Mouse (Mus musculus): Measurements from ENCODE around the gene Tanc1. TPM values are rescaled to one million over a fixed set of nuclear protein-coding genes. Genes with fewer than 3 reads are reported as not detected.

Tanc1 gene
- polyA plus RNA-seq, 1 experiment from 2014 or later: 58.3 TPM

DNA sequence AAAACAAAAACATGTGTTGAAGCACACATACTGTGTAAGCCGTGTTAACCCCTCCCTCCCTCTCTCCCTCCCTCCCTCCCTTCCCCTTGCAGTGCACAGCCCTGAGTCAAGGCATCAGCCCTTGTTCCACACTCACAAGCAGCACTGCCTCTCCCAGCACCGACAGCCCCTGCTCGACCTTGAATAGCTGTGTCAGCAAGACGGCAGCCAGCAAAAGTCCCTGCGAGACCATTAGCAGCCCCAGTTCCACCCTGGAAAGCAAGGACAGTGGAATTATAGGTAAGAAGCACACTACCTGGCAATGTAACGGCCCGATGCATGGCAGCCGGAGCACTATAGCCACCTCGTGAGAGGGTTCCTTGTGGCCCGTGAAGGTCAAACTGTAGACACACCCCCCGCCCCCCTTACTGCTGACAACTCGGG is 160.4 kb downstream of the Tanc1 start:
- H3K9me3 ChIP-seq (replicated peaks): no peaks in the 10 kb centered on the region
- peaks cover 67% of the 10 kb centered on the region for H3K4me1 ChIP-seq
- peaks cover 34% of the 10 kb centered on the region for H3K36me3 ChIP-seq
- H3K4me3 ChIP-seq (replicated peaks): no peak overlapping the region
- H3K27me3 ChIP-seq: no peaks in the 10 kb centered on the region
- H3K4me2 ChIP-seq: peak overlapping the region; percentile 34
- peak; percentile 87 for ATAC-seq (replicated peaks; ENCODE audit: low FRiP score)
- peak overlapping the region; percentile 90 for H3K27ac ChIP-seq
- WGBS: 20% methylated on average over 12 of the region's 12 CpGs
- H3K9ac ChIP-seq: no peak overlapping the region

DNA sequence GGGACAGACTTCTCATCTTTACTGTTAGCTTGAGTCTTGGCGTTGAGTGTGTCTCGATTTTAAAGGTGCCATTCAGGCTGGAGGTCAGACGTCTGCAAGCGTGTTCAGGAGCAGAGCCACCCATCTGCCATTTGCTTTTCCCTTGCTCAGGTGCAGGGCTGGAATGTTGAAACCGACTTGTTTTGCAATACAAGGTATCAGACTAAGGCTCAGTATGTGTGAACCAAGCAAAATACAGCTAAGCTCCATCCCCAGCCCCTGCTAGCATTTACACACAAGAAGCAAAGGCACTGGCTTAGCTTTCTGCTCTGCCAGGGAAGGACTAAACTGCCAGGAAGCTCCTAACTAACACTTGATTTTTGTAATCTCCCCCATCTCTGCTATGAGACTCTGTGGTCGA is 162.5 kb downstream of the Tanc1 start:
- H3K9me3 ChIP-seq (replicated peaks): no peaks in the 10 kb centered on the region
- peaks cover 59% of the 10 kb centered on the region for H3K4me1 ChIP-seq
- no peak for ATAC-seq (replicated peaks; ENCODE audit: low FRiP score)

DNA sequence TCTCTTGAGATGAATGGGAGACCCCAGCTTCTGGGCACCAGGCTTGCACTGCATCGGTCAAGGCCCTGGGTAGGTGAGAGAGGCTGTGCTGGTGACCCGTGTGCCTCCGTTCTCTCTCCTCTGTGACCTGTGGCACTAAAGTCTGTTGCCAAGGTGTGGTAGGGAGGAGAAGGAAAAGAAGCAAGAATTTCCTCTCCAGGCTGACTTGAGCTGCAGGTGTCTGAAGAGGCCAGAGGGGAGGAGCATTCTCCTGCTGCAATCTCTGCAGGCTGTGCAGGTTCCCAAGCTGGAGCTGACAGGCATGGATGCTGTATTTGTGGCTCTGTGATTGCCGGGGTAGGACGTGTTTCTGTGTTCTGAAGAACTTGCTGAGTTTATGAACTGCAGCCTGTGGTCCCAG is 163.3 kb downstream of the Tanc1 start:
- ATAC-seq (replicated peaks; ENCODE audit: low FRiP score): no peak
- H3K4me2 ChIP-seq: no peak overlapping the region
- WGBS: 76% methylated on average over 5 of the region's 5 CpGs
- H3K27me3 ChIP-seq: no peaks in the 10 kb centered on the region
- H3K36me3 ChIP-seq: peaks cover 49% of the 10 kb centered on the region
- H3K4me3 ChIP-seq (replicated peaks): no peak overlapping the region
- H3K9me3 ChIP-seq (replicated peaks): no peaks in the 10 kb centered on the region
- no peak overlapping the region for H3K27ac ChIP-seq
- H3K9ac ChIP-seq: no peak overlapping the region
- H3K4me1 ChIP-seq: peaks cover 54% of the 10 kb centered on the region

More for the DNA sequence above, 162.5 kb downstream of the Tanc1 start:
- Histone ChIP-seq H3K27ac (no peak overlapping the region), H3K4me3 (replicated peaks) (no peak overlapping the region), H3K4me2 (no peak overlapping the region), H3K9ac (no peak overlapping the region), H3K27me3 (no peaks in the 10 kb centered on the region), H3K36me3 (peaks cover 49% of the 10 kb centered on the region)
- WGBS: 88% methylated on average over 6 of the region's 6 CpGs

DNA sequence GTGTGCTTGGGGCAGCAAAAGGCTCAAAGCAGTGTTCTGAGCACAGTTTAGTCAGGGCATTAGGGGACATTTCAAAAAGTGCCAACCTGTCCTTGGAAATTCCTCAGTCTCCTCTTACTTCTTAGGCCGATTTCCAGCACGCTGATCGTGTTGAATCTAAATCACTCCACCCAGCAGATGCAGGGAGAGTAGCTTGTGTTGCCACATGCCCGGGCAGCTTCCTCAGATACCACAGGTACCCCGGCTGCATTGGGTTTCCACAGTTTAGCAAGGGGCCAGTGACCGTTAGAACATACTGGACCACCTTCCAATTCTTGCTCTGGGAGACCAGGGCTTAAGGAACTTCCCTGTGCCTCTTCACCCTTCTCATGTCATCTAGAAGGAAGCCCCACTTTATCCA is 164.0 kb downstream of the Tanc1 start:
- Histone ChIP-seq H3K4me1 (peaks cover 47% of the 10 kb centered on the region), H3K9ac (no peak overlapping the region), H3K36me3 (peaks cover 51% of the 10 kb centered on the region), H3K4me2 (no peak overlapping the region), H3K27ac (no peak overlapping the region), H3K9me3 (replicated peaks) (no peaks in the 10 kb centered on the region), H3K4me3 (replicated peaks) (no peak overlapping the region), H3K27me3 (no peaks in the 10 kb centered on the region)
- ATAC-seq (replicated peaks; ENCODE audit: low FRiP score): no peak
- WGBS: 86% methylated on average over 6 of the region's 6 CpGs

DNA sequence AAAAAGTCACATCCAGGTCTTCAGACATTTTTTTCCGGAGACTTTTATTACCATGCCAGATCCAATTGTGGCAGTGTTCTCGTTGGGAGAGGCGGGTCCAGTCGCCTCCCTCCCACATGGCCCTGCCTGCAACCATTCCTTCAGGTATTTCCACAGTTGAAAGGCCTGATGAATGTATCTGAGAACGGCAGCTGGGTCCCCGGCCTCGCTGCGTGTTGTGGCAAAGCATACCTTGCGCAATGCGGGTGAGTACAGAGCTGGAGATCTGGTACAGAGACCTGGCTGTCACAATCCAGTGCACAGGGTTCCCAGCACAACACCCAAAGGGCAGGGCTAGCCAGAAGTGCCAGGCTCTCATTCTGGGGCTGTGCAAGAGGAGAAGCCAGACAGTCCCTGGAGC is 167.5 kb downstream of the Tanc1 start:
- Histone ChIP-seq H3K36me3 (peaks cover 53% of the 10 kb centered on the region), H3K27ac (peak overlapping the region; percentile 65), H3K4me2 (no peak overlapping the region), H3K9me3 (replicated peaks) (no peaks in the 10 kb centered on the region), H3K9ac (no peak overlapping the region), H3K27me3 (no peaks in the 10 kb centered on the region), H3K4me1 (peaks cover 46% of the 10 kb centered on the region), H3K4me3 (replicated peaks) (no peak overlapping the region)
- WGBS: 59% methylated on average over 10 of the region's 10 CpGs
- 0 out of 2 replicates have a peak, but pooled peaks have one; percentile 40 for ATAC-seq (replicated peaks; ENCODE audit: low FRiP score)

DNA sequence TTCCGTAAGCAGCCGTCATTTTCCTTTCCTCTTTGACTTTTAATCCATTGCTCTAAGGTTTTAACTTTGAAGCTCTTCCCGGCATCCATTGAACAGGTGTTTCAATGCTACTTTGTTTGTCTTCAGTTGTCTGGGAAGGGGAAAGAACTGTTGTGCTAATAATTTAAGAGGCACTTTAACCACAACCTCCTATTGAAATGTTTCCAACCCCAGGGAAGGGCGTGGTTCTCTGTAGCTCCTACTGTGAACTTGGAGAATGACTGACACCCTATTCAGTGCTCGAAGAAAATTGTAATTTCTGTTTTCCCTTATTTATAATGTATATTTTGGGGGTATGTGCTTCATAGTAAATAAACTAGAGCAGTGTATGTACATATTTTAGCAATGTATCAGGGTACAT is 168.4 kb downstream of the Tanc1 start:
- Histone ChIP-seq H3K27me3 (no peaks in the 10 kb centered on the region), H3K36me3 (peaks cover 46% of the 10 kb centered on the region), H3K9ac (no peak overlapping the region), H3K27ac (0 out of 2 replicates have a peak overlapping the region, but pooled peaks have one; percentile 65), H3K9me3 (replicated peaks) (no peaks in the 10 kb centered on the region), H3K4me2 (no peak overlapping the region), H3K4me3 (replicated peaks) (no peak overlapping the region), H3K4me1 (peaks cover 49% of the 10 kb centered on the region)
- 75% methylated on average over 5 of the region's 5 CpGs for WGBS
- ATAC-seq (replicated peaks; ENCODE audit: low FRiP score): no peak

DNA sequence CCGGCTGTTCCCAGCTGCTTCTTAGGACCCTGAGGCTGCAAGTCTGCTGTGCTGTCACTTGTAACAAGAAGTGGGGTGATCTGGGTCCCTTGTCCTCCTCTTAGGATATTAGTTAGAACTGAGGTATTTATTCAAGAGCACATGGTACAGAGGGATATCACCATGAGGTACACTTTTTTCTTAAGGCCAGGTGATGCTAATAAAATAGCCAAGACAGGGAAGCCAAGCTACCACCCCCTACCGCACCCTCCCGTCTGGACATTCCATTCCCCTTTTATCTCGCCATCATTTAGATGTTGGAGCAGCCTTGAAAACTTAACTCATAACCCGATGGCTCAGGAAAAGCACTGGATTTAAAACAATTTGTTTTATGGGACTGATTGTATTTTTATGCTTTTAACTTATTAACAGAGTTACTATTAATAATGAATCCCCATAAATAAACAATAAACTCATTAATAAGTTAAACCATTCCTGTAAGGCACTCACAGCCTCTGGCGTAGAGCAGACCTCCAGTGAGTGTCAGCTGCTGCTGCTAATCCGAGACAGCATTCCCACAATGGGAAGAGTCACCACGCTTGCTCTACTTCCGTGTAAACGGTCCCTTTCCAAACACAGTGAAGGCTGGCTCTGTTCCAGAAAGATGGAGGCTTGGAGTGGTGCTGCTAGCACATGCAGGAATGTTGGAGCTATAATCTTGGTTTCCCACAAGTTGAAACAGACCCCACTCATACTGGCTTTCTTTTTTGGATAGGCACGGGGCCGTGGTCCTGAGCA is 171.4 kb downstream of the Tanc1 start:
- Histone ChIP-seq H3K27me3 (no peaks in the 10 kb centered on the region), H3K36me3 (peaks cover 57% of the 10 kb centered on the region), H3K9me3 (replicated peaks) (no peaks in the 10 kb centered on the region), H3K27ac (peak overlapping the region; percentile 91), H3K4me3 (replicated peaks) (no peak overlapping the region), H3K9ac (no peak overlapping the region), H3K4me2 (no peak overlapping the region), H3K4me1 (peaks cover 55% of the 10 kb centered on the region)
- peak; percentile 31 for ATAC-seq (replicated peaks; ENCODE audit: low FRiP score)
- 56% methylated on average over 12 of the region's 12 CpGs for WGBS

DNA sequence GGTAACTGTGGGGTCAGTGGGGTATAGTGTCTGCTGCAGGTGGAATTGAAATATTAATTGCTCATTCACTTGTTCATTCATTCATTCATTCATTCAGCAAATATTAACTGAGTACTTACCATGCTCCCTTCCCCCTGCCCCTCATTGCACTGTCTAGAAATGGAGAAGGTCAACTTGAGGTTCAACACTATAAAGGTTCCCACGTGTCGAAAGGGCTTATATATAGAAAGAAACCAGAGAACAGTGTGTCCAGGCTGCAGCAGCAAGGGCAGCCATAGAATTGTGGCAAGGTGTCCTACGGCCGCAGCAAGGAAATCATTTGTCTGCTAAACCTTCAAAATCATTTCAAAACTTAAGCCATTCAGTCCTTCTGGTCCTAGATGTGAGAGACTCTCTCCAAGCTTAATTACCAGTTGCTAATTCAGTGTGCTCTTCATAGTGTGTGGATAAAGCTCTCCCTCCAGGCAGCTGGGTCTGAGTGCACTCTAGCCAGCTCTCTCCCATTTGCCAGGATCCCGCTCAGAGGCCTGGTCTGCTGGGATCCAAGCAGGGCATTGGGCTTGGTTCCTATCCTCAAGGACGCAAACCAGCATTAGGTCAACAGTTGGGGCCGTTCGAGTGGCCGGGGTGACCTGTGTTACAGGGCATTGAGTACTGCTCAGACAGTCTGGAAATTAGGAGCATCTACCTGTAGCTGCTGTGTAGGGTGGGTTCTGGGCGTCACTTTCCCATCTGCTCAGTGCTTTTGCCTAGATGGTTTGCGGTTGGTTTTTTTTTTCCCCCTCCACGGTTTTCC is 172.2 kb downstream of the Tanc1 start:
- H3K27me3 ChIP-seq: no peaks in the 10 kb centered on the region
- H3K9me3 ChIP-seq (replicated peaks): no peaks in the 10 kb centered on the region
- peaks cover 56% of the 10 kb centered on the region for H3K4me1 ChIP-seq
- peaks cover 57% of the 10 kb centered on the region for H3K36me3 ChIP-seq
- no peak overlapping the region for H3K4me3 ChIP-seq (replicated peaks)
- WGBS: 71% methylated on average over 12 of the region's 12 CpGs
- peak overlapping the region; percentile 91 for H3K27ac ChIP-seq
- ATAC-seq (replicated peaks; ENCODE audit: low FRiP score): no peak
- no peak overlapping the region for H3K9ac ChIP-seq
- peak overlapping the region; percentile 27; the same call in 1 of the 2 replicates for H3K4me2 ChIP-seq

DNA sequence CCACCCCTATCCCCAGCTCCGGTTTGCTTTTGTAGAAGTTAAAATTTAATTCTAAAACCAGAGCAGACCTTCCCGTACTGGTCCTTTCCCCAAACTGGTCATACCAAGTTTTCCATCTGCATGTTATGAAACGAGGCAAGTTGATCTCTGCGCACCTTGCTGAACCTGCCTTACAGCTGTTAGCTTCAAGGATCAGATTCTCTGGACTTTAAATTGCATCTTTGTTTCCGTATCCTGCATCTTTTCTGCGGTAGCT is 172.7 kb downstream of the Tanc1 start:
- H3K27me3 ChIP-seq: no peaks in the 10 kb centered on the region
- no peak overlapping the region for H3K4me2 ChIP-seq
- 68% methylated on average over 6 of the region's 6 CpGs for WGBS
- H3K36me3 ChIP-seq: peaks cover 58% of the 10 kb centered on the region
- H3K4me3 ChIP-seq (replicated peaks): no peak overlapping the region
- peaks cover 56% of the 10 kb centered on the region for H3K4me1 ChIP-seq
- ATAC-seq (replicated peaks; ENCODE audit: low FRiP score): no peak
- no peaks in the 10 kb centered on the region for H3K9me3 ChIP-seq (replicated peaks)
- no peak overlapping the region for H3K9ac ChIP-seq
- H3K27ac ChIP-seq: peak overlapping the region; percentile 91

DNA sequence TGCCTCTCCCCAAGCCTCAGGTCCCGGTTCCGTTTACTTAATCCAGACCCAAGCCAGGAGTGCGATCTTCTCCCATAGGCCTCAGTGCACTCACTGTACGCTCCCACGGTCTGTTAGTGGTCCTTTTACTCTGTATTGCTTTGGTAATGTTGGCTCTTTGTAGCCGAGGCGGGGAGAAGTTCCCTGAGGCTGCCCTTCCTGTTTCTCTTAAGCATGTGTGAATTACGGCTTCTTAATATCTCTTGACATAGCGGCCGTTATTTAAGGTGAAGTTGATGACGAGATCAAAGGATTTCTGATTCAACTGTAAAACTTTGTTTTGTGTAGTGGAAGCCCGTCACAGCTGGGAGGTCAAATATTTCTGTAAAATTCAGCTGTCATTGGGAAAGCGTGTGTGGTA is 173.8 kb downstream of the Tanc1 start:
- H3K9ac ChIP-seq: no peak overlapping the region
- H3K27ac ChIP-seq: peak overlapping the region; percentile 86
- H3K36me3 ChIP-seq: peaks cover 59% of the 10 kb centered on the region
- H3K4me1 ChIP-seq: peaks cover 55% of the 10 kb centered on the region
- H3K27me3 ChIP-seq: no peaks in the 10 kb centered on the region
- 38% methylated on average over 13 of the region's 13 CpGs for WGBS
- H3K9me3 ChIP-seq (replicated peaks): no peaks in the 10 kb centered on the region
- H3K4me3 ChIP-seq (replicated peaks): no peak overlapping the region
- no peak overlapping the region for H3K4me2 ChIP-seq
- ATAC-seq (replicated peaks; ENCODE audit: low FRiP score): no peak

DNA sequence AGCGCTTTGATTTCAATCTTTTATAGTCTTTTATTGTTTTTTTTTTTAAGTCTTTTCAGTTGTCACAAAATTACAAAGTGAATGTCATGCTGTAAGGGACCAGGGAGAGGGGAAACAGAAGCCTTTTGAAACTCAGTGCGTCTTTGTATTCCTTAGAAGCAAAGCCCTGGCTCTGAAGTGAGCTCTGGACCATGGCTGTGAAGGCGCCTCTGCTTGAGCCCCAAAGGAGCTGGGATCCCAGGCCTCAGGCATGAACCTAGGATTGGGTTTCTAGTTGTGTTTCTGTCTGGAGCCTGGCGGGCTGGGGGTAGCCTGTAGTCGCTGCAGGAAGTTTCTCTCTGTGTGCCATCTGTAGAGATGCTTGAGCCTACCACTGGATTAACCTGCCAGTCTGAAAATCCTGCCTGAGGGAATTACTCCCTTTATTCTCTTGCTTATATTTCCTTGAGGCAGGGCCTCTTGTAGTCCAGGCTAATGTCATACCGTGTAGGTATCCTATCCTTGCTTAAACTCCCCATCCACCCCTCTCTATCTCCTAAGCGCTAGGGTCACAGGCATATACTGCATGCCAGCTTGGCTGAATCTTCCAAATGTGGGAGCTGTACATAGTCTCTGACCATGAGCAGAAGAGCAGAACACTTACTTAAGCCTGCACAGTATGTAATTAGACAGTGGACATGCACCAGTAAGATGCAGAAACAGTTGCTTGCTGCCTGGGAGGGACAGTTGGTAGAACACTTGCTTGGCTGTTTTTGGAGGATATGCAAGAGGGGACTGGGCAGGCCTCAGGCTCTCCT is 177.1 kb downstream of the Tanc1 start:
- peak; percentile 55 for ATAC-seq (replicated peaks; ENCODE audit: low FRiP score)
- Histone ChIP-seq H3K9me3 (replicated peaks) (no peaks in the 10 kb centered on the region), H3K4me3 (replicated peaks) (no peak overlapping the region), H3K27ac (peak overlapping the region; percentile 66), H3K36me3 (peaks cover 76% of the 10 kb centered on the region), H3K9ac (no peak overlapping the region), H3K4me1 (peaks cover 40% of the 10 kb centered on the region), H3K4me2 (no peak overlapping the region), H3K27me3 (no peaks in the 10 kb centered on the region)
- 79% methylated on average over 7 of the region's 7 CpGs for WGBS

DNA sequence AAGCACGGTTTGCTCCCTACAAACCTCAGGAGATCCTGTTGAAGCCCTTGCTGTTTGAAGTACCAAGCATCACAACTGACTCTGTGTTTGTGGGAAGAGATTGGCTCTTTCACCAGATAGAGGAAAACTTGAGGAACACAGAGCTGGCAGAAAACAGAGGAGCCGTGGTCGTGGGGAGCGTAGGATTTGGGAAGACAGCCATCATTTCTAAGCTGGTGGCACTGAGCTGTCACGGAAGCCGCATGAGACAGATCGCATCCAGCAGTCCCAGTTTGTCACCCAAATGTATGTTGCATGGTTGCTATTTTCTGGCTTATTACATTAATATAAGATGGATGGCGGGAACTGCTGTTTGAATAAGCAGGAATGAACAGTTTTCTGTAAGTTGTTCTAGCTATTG is 179.8 kb downstream of the Tanc1 start:
- WGBS: 90% methylated on average over 8 of the region's 8 CpGs

More for the DNA sequence above, 179.8 kb downstream of the Tanc1 start:
- Histone ChIP-seq H3K4me1 (peaks cover 17% of the 10 kb centered on the region), H3K36me3 (peaks cover 85% of the 10 kb centered on the region), H3K9me3 (replicated peaks) (no peaks in the 10 kb centered on the region), H3K9ac (no peak overlapping the region), H3K27ac (no peak overlapping the region), H3K27me3 (no peaks in the 10 kb centered on the region), H3K4me3 (replicated peaks) (no peak overlapping the region), H3K4me2 (no peak overlapping the region)
- ATAC-seq (replicated peaks; ENCODE audit: low FRiP score): no peak

Measured in kidney, embryonic 15.5 days (tissue).